Mouse (Mus musculus): ENCODE results near the gene Arf5. TPM values are rescaled to one million over a fixed set of nuclear protein-coding genes. Genes with fewer than 3 reads are reported as not detected.

The Arf5 gene
- polyA plus RNA-seq (2015; fragmentation: Nextera tagmentation; extraction: Ambion mirVana) = 212 and 232 TPM in 2 replicates

GRCm38 (mm10) chr6:28423313-28423712 lies at the start of gene Arf5:
TSS of gene Arf5 (plus strand) at chr6:28423560.

GRCm38 (mm10) chr6:28397681-28398203 lies 25.6 kb upstream of the Arf5 start, which contains the start of gene Zfp800:
TSS of gene Zfp800 (minus strand) at chr6:28398005.

GRCm38 (mm10) chr6:28427096-28427839 lies 3.9 kb downstream of the Arf5 start, which contains the start of gene Fscn3:
TSS of gene Fscn3 (plus strand) at chr6:28427789.

GRCm38 (mm10) chr6:28428290-28428689 lies 4.9 kb downstream of the Arf5 start, which contains the start of gene Gcc1:
TSS of gene Gcc1 (minus strand) at chr6:28428390.

GRCm38 (mm10) chr6:28449253-28449652 lies 25.9 kb downstream of the Arf5 start, which contains the start of gene Pax4:
TSS of gene Pax4 (minus strand) at chr6:28449353.

GRCm38 (mm10) chr6:28474839-28475238 lies 51.5 kb downstream of the Arf5 start, which contains the start of gene Snd1:
TSS of gene Snd1 (plus strand) at chr6:28475139.

Other genes with a start within 250 kb of the Arf5 start
- 13.2 and 13.8 TPM in 2 replicates for gene Zfp800, start 25.6 kb upstream of the Arf5 start, polyA plus RNA-seq (2015; fragmentation: Nextera tagmentation; extraction: Ambion mirVana)
- gene Fscn3, start 4.2 kb downstream of the Arf5 start, polyA plus RNA-seq (2015; fragmentation: Nextera tagmentation; extraction: Ambion mirVana) = not detected in 2 replicates
- gene Gcc1, start 4.8 kb downstream of the Arf5 start, polyA plus RNA-seq (2015; fragmentation: Nextera tagmentation; extraction: Ambion mirVana) = 6.8 and 8.7 TPM in 2 replicates
- gene Pax4, start 25.8 kb downstream of the Arf5 start, polyA plus RNA-seq (2015; fragmentation: Nextera tagmentation; extraction: Ambion mirVana) = not detected in 2 replicates
- 1,188 and 1,435 TPM in 2 replicates for gene Snd1, start 51.6 kb downstream of the Arf5 start, polyA plus RNA-seq (2015; fragmentation: Nextera tagmentation; extraction: Ambion mirVana)